ENCODE assay signal across 20 mouse cellular contexts in the genomic region with DNA sequence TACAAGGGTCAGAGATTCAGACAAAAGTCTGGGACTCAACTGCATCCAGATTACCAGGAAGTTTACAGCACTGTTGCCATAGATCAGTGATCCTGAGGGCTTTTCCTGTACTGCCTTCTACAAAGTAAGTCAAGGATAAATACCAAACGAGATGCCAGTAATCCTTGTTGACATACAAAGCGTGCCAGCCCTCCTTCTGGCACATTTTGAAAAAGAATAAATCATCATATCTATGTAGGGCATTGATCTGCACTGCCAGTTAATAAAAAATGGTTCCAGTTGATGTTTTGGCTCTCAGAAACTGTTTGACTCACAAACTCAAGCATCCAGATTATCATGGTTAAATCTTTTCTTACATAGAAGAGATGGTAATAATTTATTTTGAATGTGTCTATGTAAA.
DNase-seq lines count a peak whose midpoint lies in the region; ATAC-seq and TF ChIP-seq lines count a peak whose summit lies in the region.
"Had no signal": no experiment of that assay in that cellular context is flagged by ENCODE, and none has a peak within 500 bp of the region (broad histone marks: within the 10 kb centered on the region; RNA-seq: fewer than 3 reads in every experiment).

No protein-coding gene starts in this region.

- peak; percentile 5 for DNase-seq in forebrain, embryonic 14.5 days (ENCODE audit: low spot score)
- peak; percentile 5 for DNase-seq in midbrain, postnatal 0 days (ENCODE audit: low spot score)
- peak; percentile 10 for DNase-seq in adrenal gland, postnatal 25 days
- no peak for DNase-seq in gastrocnemius, postnatal 10 days
- no peak for DNase-seq in Muller cell, postnatal 12 days (ENCODE audit: inconsistent ontology term)
- DNase-seq: cerebellum, adult 2 months; cerebellum, postnatal 10 days; embryo, embryonic 11 days; heart, adult 2 months; heart, postnatal 14 days; kidney, adult 2 months had no signal

- H3K4me1 ChIP-seq in forebrain, embryonic 14.5 days (ENCODE audit: control insufficient read depth, insufficient read depth, low read length) = no peaks in the 10 kb centered on the region
- no peaks in the 10 kb centered on the region for H3K4me1 ChIP-seq in forebrain, embryonic 15.5 days
- no peaks in the 10 kb centered on the region for H3K4me1 ChIP-seq in midbrain, postnatal 0 days (ENCODE audit: insufficient read depth, low read length)
- H3K4me1 ChIP-seq in midbrain, embryonic 13.5 days (replicated peaks) = no peaks in the 10 kb centered on the region
- H3K4me1 ChIP-seq: embryonic facial prominence, embryonic 12.5 days; heart, embryonic 15.5 days had no signal

- H3K4me2 ChIP-seq in forebrain, embryonic 14.5 days (ENCODE audit: low read length) = no peak overlapping the region
- H3K4me2 ChIP-seq in forebrain, embryonic 15.5 days (replicated peaks) = no peak overlapping the region
- H3K4me2 ChIP-seq in midbrain, postnatal 0 days (ENCODE audit: low read depth, low read length, poor library complexity, severe bottlenecking) = no peak overlapping the region
- H3K4me2 ChIP-seq in midbrain, embryonic 13.5 days (replicated peaks) = no peak overlapping the region
- H3K4me2 ChIP-seq: embryonic facial prominence, embryonic 12.5 days; heart, embryonic 11.5 days; heart, embryonic 15.5 days; hindbrain, embryonic 14.5 days had no signal

- H3K9ac ChIP-seq in forebrain, embryonic 14.5 days (ENCODE audit: low read length) = no peak overlapping the region
- H3K9ac ChIP-seq in forebrain, embryonic 15.5 days (replicated peaks) = no peak overlapping the region
- H3K9ac ChIP-seq in midbrain, postnatal 0 days (replicated peaks; ENCODE audit: low read length, poor library complexity, severe bottlenecking) = no peak overlapping the region
- H3K9ac ChIP-seq in midbrain, embryonic 13.5 days (replicated peaks) = no peak overlapping the region
- H3K9ac ChIP-seq: embryonic facial prominence, embryonic 12.5 days; heart, embryonic 15.5 days; hindbrain, embryonic 14.5 days had no signal

- H3K9me3 ChIP-seq in forebrain, embryonic 14.5 days (replicated peaks; ENCODE audit: control insufficient read depth, low read length) = no peaks in the 10 kb centered on the region
- H3K9me3 ChIP-seq in forebrain, embryonic 15.5 days = no peaks in the 10 kb centered on the region
- H3K9me3 ChIP-seq in midbrain, postnatal 0 days (ENCODE audit: low read length) = no peaks in the 10 kb centered on the region
- no peaks in the 10 kb centered on the region for H3K9me3 ChIP-seq in midbrain, embryonic 13.5 days
- H3K9me3 ChIP-seq: embryonic facial prominence, embryonic 12.5 days; heart, embryonic 15.5 days had no signal

- ATAC-seq in forebrain, embryonic 14.5 days = no peak
- no peak for ATAC-seq in forebrain, embryonic 15.5 days (replicated peaks)
- no peak for ATAC-seq in midbrain, postnatal 0 days (ENCODE audit: low FRiP score)
- ATAC-seq in midbrain, embryonic 13.5 days = no peak
- ATAC-seq: activated CD4-positive, CD25-positive, alpha-beta regulatory T cell, adult 4 months; intestine, embryonic 16.5 days; Patski had no signal

- no peak overlapping the region for H3K27ac ChIP-seq in forebrain, embryonic 14.5 days (ENCODE audit: low read depth, low read length)
- H3K27ac ChIP-seq in forebrain, embryonic 15.5 days (replicated peaks) = no peak overlapping the region
- no peak overlapping the region for H3K27ac ChIP-seq in midbrain, postnatal 0 days (ENCODE audit: low read depth, low read length)
- H3K27ac ChIP-seq in midbrain, embryonic 13.5 days = no peak overlapping the region
- H3K27ac ChIP-seq: embryonic facial prominence, embryonic 12.5 days; heart, adult 2 months; heart, embryonic 15.5 days; hindbrain, embryonic 14.5 days had no signal

- no peaks in the 10 kb centered on the region for H3K27me3 ChIP-seq in forebrain, embryonic 14.5 days (replicated peaks; ENCODE audit: control insufficient read depth, insufficient read depth, low read length)
- H3K27me3 ChIP-seq in forebrain, embryonic 15.5 days = no peaks in the 10 kb centered on the region
- H3K27me3 ChIP-seq in midbrain, postnatal 0 days (ENCODE audit: insufficient read depth, low read length) = no peaks in the 10 kb centered on the region
- H3K27me3 ChIP-seq in midbrain, embryonic 13.5 days = no peaks in the 10 kb centered on the region
- H3K27me3 ChIP-seq: embryonic facial prominence, embryonic 12.5 days; heart, embryonic 15.5 days had no signal

- 50% methylated on average over 2 of the region's 2 CpGs for WGBS in forebrain, embryonic 14.5 days
- WGBS in forebrain, embryonic 15.5 days = 47% methylated on average over 2 of the region's 2 CpGs
- 53% methylated on average over 2 of the region's 2 CpGs for WGBS in midbrain, postnatal 0 days
- 70% methylated on average over 2 of the region's 2 CpGs for WGBS in midbrain, embryonic 13.5 days

- H3K4me3 ChIP-seq in forebrain, embryonic 14.5 days (ENCODE audit: low read depth, low read length) = no peak overlapping the region
- H3K4me3 ChIP-seq in forebrain, embryonic 15.5 days = no peak overlapping the region
- no peak overlapping the region for H3K4me3 ChIP-seq in midbrain, postnatal 0 days (ENCODE audit: low read depth, low read length)
- H3K4me3 ChIP-seq in midbrain, embryonic 13.5 days (replicated peaks) = no peak overlapping the region
- H3K4me3 ChIP-seq: embryonic facial prominence, embryonic 12.5 days; heart, adult 2 months; heart, embryonic 15.5 days had no signal

- no peak for TF ChIP-seq CTCF in midbrain, postnatal 0 days (IDR thresholded peaks at IDR 0.05)

- no peaks in the 10 kb centered on the region for H3K36me3 ChIP-seq in forebrain, embryonic 14.5 days (ENCODE audit: control insufficient read depth, insufficient read depth, low read length)
- H3K36me3 ChIP-seq in forebrain, embryonic 15.5 days = no peaks in the 10 kb centered on the region
- no peaks in the 10 kb centered on the region for H3K36me3 ChIP-seq in midbrain, postnatal 0 days (ENCODE audit: insufficient read depth, low read length)
- no peaks in the 10 kb centered on the region for H3K36me3 ChIP-seq in midbrain, embryonic 13.5 days
- H3K36me3 ChIP-seq: embryonic facial prominence, embryonic 12.5 days; heart, embryonic 15.5 days had no signal

Comparison
In these comparisons a context has a peak if more than half of its experiments do, and no peak if none do; other contexts are left out.
1. DNase-seq: peak in forebrain, embryonic 14.5 days (single experiment), midbrain, postnatal 0 days (single experiment) and adrenal gland, postnatal 25 days (single experiment); none in gastrocnemius, postnatal 10 days (single experiment) and Muller cell, postnatal 12 days (single experiment).